Mouse (Mus musculus) lung, embryonic 15.5 days (tissue): ENCODE measurements around the gene Timp2. TPM values are rescaled to one million over a fixed set of nuclear protein-coding genes. Genes with fewer than 3 reads are reported as not detected.

Experiments used
- ATAC-seq: fragments of 200-750 bp; cut with Nextera tagmentation; 2 replicates; pipeline ENCODE4 v1.8.0; 2017; ENCODE audit warnings: moderate number of reproducible peaks, borderline replicate concordance; ENCODE audit not compliant: low FRiP score, low TSS enrichment; ENCODE audit errors: extremely low read depth
- H3K27ac ChIP-seq: fragments of 300-500 bp; sonication (generic); 2 replicates; pipeline ENCODE4 v1.5.1; 2015; ENCODE audit warnings: moderate library complexity, mild to moderate bottlenecking, inconsistent platforms
- H3K27me3 ChIP-seq: fragments of 300-500 bp; sonication (generic); 2 replicates; pipeline ENCODE4 v1.6.1; 2015; ENCODE audit warnings: inconsistent platforms
- H3K36me3 ChIP-seq: fragments of 300-500 bp; sonication (generic); 2 replicates; pipeline ENCODE4 v1.6.1; 2015; ENCODE audit warnings: inconsistent platforms
- H3K4me1 ChIP-seq: fragments of 300-500 bp; sonication (generic); 2 replicates; pipeline ENCODE4 v1.6.1; 2015; ENCODE audit warnings: inconsistent platforms
- H3K4me2 ChIP-seq: fragments of 300-500 bp; sonication (generic); 2 replicates; pipeline ENCODE4 v1.6.1; 2015; ENCODE audit warnings: inconsistent platforms, mild to moderate bottlenecking, moderate library complexity
- H3K4me3 ChIP-seq: fragments of 300-500 bp; sonication (generic); 2 replicates; pipeline ENCODE4 v1.5.1; 2015; ENCODE audit warnings: mild to moderate bottlenecking, inconsistent platforms
- H3K9ac ChIP-seq: fragments of 300-500 bp; sonication (generic); 2 replicates; pipeline ENCODE4 v1.6.1; 2015; ENCODE audit warnings: inconsistent platforms
- H3K9me3 ChIP-seq: fragments of 300-500 bp; sonication (generic); 2 replicates; pipeline ENCODE4 v1.6.1; 2016; ENCODE audit warnings: inconsistent platforms
- WGBS: fragments of 180-500 bp; shearing (Covaris S2); methylation state at CpG from one replicate; pipeline ENCODE4 v1.1.7; 2015; 5-methylcytosine and 5-hydroxymethylcytosine counted together
- polyA plus RNA-seq: library from polyadenylated mRNA; unstranded; fragments of >200 nt; fragmentation: Nextera tagmentation; extraction: Ambion mirVana; gene quantifications from 2 replicates; pipeline ENCODE4 v1.2.1, GENCODE M21; 2015

Timp2 gene
- polyA plus RNA-seq, 1 experiment from 2014 or later = 79.1 TPM

DNA sequence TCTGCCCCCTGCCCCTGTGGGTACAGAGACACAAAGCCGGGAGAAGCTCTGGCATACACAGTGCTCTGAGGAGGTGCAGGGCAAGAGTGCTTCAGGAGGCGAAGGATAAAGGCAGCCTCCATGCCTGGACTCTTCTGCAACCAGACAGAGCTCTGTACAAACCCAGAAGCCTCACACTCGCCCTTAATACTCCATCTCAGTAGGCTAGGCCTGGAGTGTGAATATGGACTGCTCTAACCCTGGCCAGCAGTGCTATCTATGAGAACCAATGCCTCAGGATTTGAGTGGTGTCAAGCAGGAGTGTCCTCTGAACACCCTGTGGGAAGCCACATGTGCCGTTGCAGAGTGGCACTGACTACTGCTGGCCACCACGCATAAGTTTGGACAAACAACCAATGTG is 26.6 kb downstream of the Timp2 start:
- Histone ChIP-seq H3K4me1 (peaks cover 21% of the 10 kb centered on the region), H3K27me3 (no peaks in the 10 kb centered on the region), H3K9me3 (no peaks in the 10 kb centered on the region), H3K4me3 (no peak overlapping the region), H3K9ac (no peak overlapping the region), H3K36me3 (peaks cover 5% of the 10 kb centered on the region; the same call in 1 of the 2 replicates), H3K4me2 (no peak overlapping the region), H3K27ac (no peak overlapping the region)
- ATAC-seq = no peak
- WGBS = 81% methylated on average over 5 of the region's 5 CpGs

DNA sequence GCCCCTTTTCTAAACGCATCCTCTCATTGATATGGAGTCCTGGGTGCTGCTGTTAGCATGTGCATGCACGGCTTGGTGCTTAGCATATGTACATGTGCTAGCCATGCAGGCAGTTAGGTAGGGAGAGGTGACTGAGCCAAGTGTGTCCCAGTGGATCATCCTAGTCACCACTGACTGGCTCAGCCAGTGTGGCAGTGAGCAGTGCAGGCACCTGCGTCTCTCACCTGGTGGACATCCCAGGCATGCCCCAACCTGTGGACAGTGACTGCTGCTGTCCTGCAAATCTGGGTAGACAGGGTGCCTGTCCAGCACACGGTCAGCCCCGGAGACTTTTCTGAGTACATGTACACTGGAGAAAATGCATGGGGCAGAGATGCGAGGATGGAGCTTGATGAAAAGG is 27.0 kb downstream of the Timp2 start:
- Histone ChIP-seq H3K9me3 (no peaks in the 10 kb centered on the region), H3K4me3 (no peak overlapping the region), H3K4me2 (no peak overlapping the region), H3K4me1 (peaks cover 21% of the 10 kb centered on the region), H3K9ac (no peak overlapping the region), H3K27me3 (no peaks in the 10 kb centered on the region), H3K27ac (no peak overlapping the region), H3K36me3 (peaks cover 4% of the 10 kb centered on the region; the same call in 1 of the 2 replicates)
- WGBS = 90% methylated on average over 6 of the region's 6 CpGs
- ATAC-seq = no peak

- peak; percentile 29 for ATAC-seq
- Histone ChIP-seq H3K27me3 (no peaks in the 10 kb centered on the region), H3K9ac (no peak overlapping the region), H3K36me3 (no peaks in the 10 kb centered on the region), H3K27ac (peak overlapping the region; percentile 45), H3K4me2 (no peak overlapping the region), H3K4me1 (peaks cover 21% of the 10 kb centered on the region), H3K9me3 (no peaks in the 10 kb centered on the region), H3K4me3 (no peak overlapping the region)
- 62% methylated on average over 24 of the region's 24 CpGs for WGBS
These were observed 28.3 kb downstream of the Timp2 start for GRCm38 (mm10) chr11:118326991-118327971.

DNA sequence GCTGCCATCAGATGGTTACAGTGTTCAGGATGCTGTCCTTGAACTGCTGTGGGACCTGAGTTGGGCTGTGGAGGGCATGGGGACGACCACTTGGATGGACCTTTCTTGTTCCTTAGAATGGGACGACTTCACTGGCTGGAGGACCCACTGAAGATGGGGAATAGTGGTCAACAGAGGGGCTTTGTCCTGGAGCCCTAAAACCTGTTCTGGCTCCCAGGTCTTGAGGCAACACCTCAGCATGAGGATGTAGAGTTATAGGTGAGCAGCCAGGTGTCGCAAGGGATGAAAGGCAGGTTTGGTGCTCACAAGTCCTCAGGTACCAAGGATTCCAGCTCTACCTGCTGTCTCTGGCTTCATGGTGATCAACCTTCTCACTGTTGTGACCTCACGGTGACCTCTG is 29.0 kb downstream of the Timp2 start:
- no peak for ATAC-seq
- no peak overlapping the region for H3K4me2 ChIP-seq
- no peak overlapping the region for H3K9ac ChIP-seq
- H3K36me3 ChIP-seq = no peaks in the 10 kb centered on the region
- no peaks in the 10 kb centered on the region for H3K27me3 ChIP-seq
- no peak overlapping the region for H3K27ac ChIP-seq
- H3K9me3 ChIP-seq = no peaks in the 10 kb centered on the region
- H3K4me1 ChIP-seq = peaks cover 21% of the 10 kb centered on the region
- WGBS = 77% methylated on average over 4 of the region's 4 CpGs
- H3K4me3 ChIP-seq = no peak overlapping the region

GRCm38 (mm10) chr11:118324541-118324940 is 31.0 kb downstream of the Timp2 start:
- WGBS = 56% methylated on average over 5 of the region's 5 CpGs
- H3K27ac ChIP-seq = no peak overlapping the region
- no peak for ATAC-seq

GRCm38 (mm10) chr11:118323974-118324373 is 31.6 kb downstream of the Timp2 start:
- Histone ChIP-seq H3K9ac (no peak overlapping the region), H3K36me3 (0 out of 2 replicates have a peak, but pooled peaks cover 5% of the 10 kb centered on the region), H3K4me1 (peaks cover 21% of the 10 kb centered on the region), H3K4me3 (no peak overlapping the region), H3K4me2 (no peak overlapping the region), H3K27ac (no peak overlapping the region), H3K9me3 (no peaks in the 10 kb centered on the region), H3K27me3 (no peaks in the 10 kb centered on the region)
- ATAC-seq = no peak
- WGBS = 74% methylated on average over 5 of the region's 5 CpGs

More at GRCm38 (mm10) chr11:118324541-118324940, 31.0 kb downstream of the Timp2 start:
- Histone ChIP-seq H3K9me3 (no peaks in the 10 kb centered on the region), H3K4me3 (no peak overlapping the region), H3K4me2 (no peak overlapping the region), H3K27me3 (no peaks in the 10 kb centered on the region), H3K36me3 (0 out of 2 replicates have a peak, but pooled peaks cover under 1% of the 10 kb centered on the region), H3K9ac (no peak overlapping the region), H3K4me1 (peaks cover 21% of the 10 kb centered on the region)

- no peak overlapping the region for H3K4me2 ChIP-seq
- no peak overlapping the region for H3K4me3 ChIP-seq
- no peak overlapping the region for H3K27ac ChIP-seq
- no peaks in the 10 kb centered on the region for H3K9me3 ChIP-seq
- 57% methylated on average over 3 of the region's 3 CpGs for WGBS
- ATAC-seq = no peak
- peaks cover 16% of the 10 kb centered on the region for H3K4me1 ChIP-seq
- H3K36me3 ChIP-seq = 0 out of 2 replicates have a peak, but pooled peaks cover 12% of the 10 kb centered on the region
- H3K9ac ChIP-seq = no peak overlapping the region
- H3K27me3 ChIP-seq = no peaks in the 10 kb centered on the region
These were observed 32.9 kb downstream of the Timp2 start for GRCm38 (mm10) chr11:118322647-118323046.

GRCm38 (mm10) chr11:118321971-118322370 is 33.6 kb downstream of the Timp2 start:
- Histone ChIP-seq H3K4me3 (no peak overlapping the region), H3K36me3 (0 out of 2 replicates have a peak, but pooled peaks cover 12% of the 10 kb centered on the region), H3K27me3 (no peaks in the 10 kb centered on the region), H3K27ac (no peak overlapping the region), H3K4me2 (no peak overlapping the region), H3K9ac (no peak overlapping the region), H3K4me1 (peaks cover 10% of the 10 kb centered on the region; the same call in 1 of the 2 replicates), H3K9me3 (no peaks in the 10 kb centered on the region)
- WGBS = 55% methylated on average over 4 of the region's 4 CpGs
- no peak; the same call in 1 of the 2 replicates for ATAC-seq

DNA sequence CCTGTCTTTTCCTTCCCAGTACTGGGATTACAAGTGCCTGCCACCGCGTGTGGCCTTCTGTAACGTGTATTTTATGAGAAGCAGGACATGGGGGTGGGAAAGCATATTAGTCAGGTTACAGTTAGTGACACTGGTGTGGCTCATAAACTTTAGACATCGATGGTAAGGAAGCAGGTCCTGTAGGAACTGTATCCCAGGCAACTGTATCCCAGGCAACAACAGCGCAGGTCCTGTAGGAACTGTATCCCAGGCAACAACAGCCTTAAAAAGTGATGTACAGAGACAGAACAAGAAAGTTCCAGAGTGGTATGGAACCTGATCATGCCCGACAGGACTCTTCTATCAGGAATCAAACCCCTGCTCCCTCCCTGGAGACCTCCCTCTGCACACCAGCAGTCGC is 34.0 kb downstream of the Timp2 start:
- WGBS = 77% methylated on average over 7 of the region's 7 CpGs
- ATAC-seq = no peak

GRCm38 (mm10) chr11:118318678-118319077 is 36.9 kb downstream of the Timp2 start:
- peaks cover 27% of the 10 kb centered on the region for H3K36me3 ChIP-seq
- ATAC-seq = no peak
- no peak overlapping the region for H3K9ac ChIP-seq
- no peak overlapping the region for H3K27ac ChIP-seq
- H3K9me3 ChIP-seq = no peaks in the 10 kb centered on the region
- no peak overlapping the region for H3K4me2 ChIP-seq
- WGBS = 55% methylated on average over 5 of the region's 5 CpGs
- no peaks in the 10 kb centered on the region for H3K4me1 ChIP-seq
- no peak overlapping the region for H3K4me3 ChIP-seq
- no peaks in the 10 kb centered on the region for H3K27me3 ChIP-seq

More for the DNA sequence above, 34.0 kb downstream of the Timp2 start:
- Histone ChIP-seq H3K9ac (no peak overlapping the region), H3K4me2 (no peak overlapping the region), H3K4me3 (no peak overlapping the region), H3K4me1 (0 out of 2 replicates have a peak, but pooled peaks cover 5% of the 10 kb centered on the region), H3K27ac (no peak overlapping the region), H3K36me3 (peaks cover 12% of the 10 kb centered on the region; the same call in 1 of the 2 replicates), H3K27me3 (no peaks in the 10 kb centered on the region), H3K9me3 (no peaks in the 10 kb centered on the region)

DNA sequence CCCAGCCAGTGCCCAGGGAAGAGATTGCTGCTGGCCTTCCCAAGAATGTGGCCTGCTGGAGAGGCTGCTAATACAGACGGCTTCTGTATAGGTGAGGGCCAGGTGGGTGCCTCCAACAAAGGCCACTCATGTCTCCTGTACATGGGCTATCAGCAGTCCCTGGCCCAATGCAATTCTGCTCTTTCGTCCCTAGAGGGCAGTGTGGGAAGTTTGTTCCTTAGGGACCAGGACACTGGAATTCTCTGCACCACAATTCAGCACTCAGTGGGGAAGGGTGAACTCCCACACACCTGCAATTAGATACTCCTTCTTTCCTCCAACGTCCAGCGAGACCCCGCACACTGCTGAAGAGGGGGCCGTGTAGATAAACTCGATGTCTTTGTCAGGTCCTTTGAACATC is 38.4 kb downstream of the Timp2 start:
- 14% methylated on average over 7 of the region's 7 CpGs for WGBS
- H3K27me3 ChIP-seq = no peaks in the 10 kb centered on the region
- H3K9me3 ChIP-seq = no peaks in the 10 kb centered on the region
- H3K4me1 ChIP-seq = no peaks in the 10 kb centered on the region
- H3K4me3 ChIP-seq = no peak overlapping the region
- H3K36me3 ChIP-seq = peaks cover 29% of the 10 kb centered on the region
- ATAC-seq = no peak
- H3K27ac ChIP-seq = no peak overlapping the region
- H3K9ac ChIP-seq = no peak overlapping the region
- H3K4me2 ChIP-seq = no peak overlapping the region

DNA sequence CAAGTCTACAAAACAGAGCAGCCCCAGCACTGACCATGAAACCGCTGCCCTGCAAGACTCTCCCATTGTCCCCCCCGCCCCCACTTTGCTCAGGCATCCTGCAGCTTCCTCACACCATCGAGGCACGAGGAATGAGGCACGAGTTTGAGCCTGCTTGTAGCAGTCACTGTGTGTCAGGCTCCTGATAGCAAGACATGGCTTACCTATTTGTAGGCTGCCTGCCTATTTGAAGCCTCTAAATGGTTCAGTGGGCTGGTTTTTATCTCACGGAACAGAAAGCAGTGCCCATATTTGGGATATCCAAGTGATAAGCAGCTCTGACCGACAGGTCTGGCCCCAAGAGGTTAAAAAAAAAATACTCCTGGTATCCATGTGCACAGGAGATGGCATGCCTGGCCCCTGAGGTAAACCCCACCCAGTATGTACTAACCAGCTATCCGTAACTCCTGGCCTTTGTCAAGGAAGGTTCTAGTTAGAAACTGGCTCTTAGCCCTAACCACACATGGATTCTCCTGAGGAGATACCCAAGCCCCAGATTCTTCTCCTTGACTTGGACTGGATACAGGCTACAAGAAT is 39.2 kb downstream of the Timp2 start:
- no peak overlapping the region for H3K4me3 ChIP-seq
- no peak overlapping the region for H3K27ac ChIP-seq
- 81% methylated on average over 8 of the region's 8 CpGs for WGBS
- ATAC-seq = no peak
- no peak overlapping the region for H3K4me2 ChIP-seq
- H3K27me3 ChIP-seq = no peaks in the 10 kb centered on the region
- H3K9ac ChIP-seq = no peak overlapping the region
- H3K9me3 ChIP-seq = no peaks in the 10 kb centered on the region
- H3K36me3 ChIP-seq = peaks cover 33% of the 10 kb centered on the region
- no peaks in the 10 kb centered on the region for H3K4me1 ChIP-seq
